Mouse (Mus musculus) large intestine, adult 2 months (tissue): ENCODE measurements at regions not wholly inside any gene's neighbourhood (a gene's known extent, or its start where the extent isn't known, plus 50 kb on each side); places are given as distances from the start of the nearest gene placed in this dataset.
"Not testable (repeated sequence)": the region's sequence is repeated elsewhere in the genome, so short reads cannot be mapped to it uniquely, and the experiment has no call there.

Experiments
- DNase-seq: peaks from one replicate; pipeline ENCODE4 v3.0.0-alpha.2; 2012; ENCODE audit warnings: low read depth, low spot score
- WGBS: fragments of 180-500 bp; shearing (Covaris S2); methylation state at CpG from one replicate; pipeline ENCODE4 v1.1.7; 2018; 5-methylcytosine and 5-hydroxymethylcytosine counted together

- WGBS, result 68% methylated on average over 5 of the region's 5 CpGs
- not testable (repeated sequence) for DNase-seq
These were observed 621.3 kb upstream of the Dsel start for GRCm38 (mm10) chr1:112486046-112486445.

- WGBS, result 37% methylated on average over 11 of the region's 11 CpGs
- DNase-seq, result peak; percentile 11
These were observed 591.3 kb upstream of the Dsel start for GRCm38 (mm10) chr1:112456047-112456446.

DNA sequence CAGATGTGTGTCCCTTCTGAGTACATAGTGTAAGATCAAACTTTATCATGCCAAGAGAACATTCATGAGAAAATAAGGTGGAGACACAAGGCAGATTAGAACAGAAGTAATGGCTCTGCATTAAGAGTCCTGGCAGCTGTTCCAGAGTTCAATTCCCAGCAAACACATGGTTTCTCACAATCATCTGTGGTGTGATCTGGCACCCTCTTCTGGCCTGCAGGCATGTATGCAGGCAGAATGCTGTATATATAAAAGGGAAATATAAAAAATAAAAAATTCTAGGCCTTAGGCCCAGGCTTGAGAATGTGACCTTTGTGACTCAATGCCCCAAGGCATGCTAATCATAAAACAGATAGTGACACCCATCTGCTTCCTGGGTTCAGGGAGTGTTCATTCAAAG lies 587.7 kb upstream of the Dsel start:
- DNase-seq, result no peak

- DNase-seq, result no peak
- 8% methylated on average over 2 of the region's 2 CpGs for WGBS
These were observed 586.9 kb upstream of the Dsel start for GRCm38 (mm10) chr1:112451622-112452021.

- DNase-seq, result no peak
These were observed 574.4 kb upstream of the Dsel start for GRCm38 (mm10) chr1:112439109-112439508.

DNA sequence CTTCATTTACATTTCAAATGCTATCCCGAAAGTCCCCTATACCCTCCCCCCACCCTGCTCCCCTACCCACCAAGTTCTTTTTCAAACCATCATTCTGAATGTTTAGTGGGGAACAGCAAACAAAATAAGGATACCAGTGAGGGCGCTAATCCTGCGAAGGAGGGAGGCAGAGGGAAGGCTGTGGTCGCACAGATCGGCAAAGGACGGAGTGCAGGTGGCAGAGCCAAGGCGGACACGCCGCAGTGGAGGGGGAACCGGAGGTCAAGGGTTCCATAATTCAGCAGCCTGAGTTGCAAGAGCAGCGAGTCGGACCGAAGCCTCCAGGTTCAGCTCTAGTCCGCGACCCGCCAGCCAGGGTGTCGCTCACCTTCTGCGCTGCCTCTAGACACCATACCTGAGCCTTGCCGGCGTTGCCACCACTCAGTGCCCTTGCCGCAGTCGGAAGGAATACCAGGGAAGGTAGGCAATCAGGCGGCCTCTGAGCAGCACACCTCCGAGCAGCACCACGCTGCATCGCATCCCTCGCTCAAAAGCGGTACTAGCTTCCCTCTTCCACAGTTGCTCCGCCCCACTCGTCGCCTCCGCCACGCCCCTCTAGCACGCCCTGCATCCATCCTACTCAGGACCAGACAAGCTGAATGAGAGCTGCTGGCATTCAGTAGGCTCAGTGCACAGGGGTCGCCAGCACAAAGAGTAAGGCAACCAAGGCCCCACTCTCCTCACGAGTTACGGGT lies 551.8 kb upstream of the Dsel start:
- no peak for DNase-seq
- WGBS, result 10% methylated on average over 37 of the region's 37 CpGs

More at GRCm38 (mm10) chr1:112439109-112439508, 574.4 kb upstream of the Dsel start:
- WGBS, result 53% methylated on average over 2 of the region's 2 CpGs

DNA sequence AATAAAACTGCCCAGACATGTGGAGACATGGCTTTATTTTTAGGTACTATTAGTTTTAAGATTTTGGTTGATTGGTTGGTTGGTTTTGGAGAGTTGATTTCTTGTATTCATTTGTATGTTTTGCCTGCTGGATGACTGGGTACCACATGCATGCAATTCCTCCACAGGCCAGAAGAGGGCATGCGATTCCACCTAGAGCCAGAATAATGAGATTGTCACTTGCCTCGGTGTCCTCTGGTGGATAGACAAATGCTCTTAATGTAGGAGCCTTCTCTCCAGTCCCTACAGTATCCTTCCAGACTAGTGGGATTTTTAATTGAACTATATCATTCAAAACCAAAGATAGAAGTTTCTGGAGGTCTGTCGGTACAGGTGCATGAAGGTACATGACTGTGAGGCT lies 524.1 kb upstream of the Dsel start:
- 43% methylated on average over 3 of the region's 3 CpGs for WGBS
- DNase-seq, result no peak

- no peak for DNase-seq
- WGBS, result 22% methylated on average over 1 of the region's 1 CpGs
These were observed 519.3 kb upstream of the Dsel start for GRCm38 (mm10) chr1:112384015-112384414.

GRCm38 (mm10) chr1:112379651-112380264 lies 515.0 kb upstream of the Dsel start:
- whole genome bisulfite sequencing, result 6% methylated on average over 2 of the region's 2 CpGs

GRCm38 (mm10) chr1:112378660-112379059 lies 513.9 kb upstream of the Dsel start:
- WGBS, result 2% methylated on average over 2 of the region's 2 CpGs
- peak; percentile 11 for DNase-seq

More at GRCm38 (mm10) chr1:112379651-112380264, 515.0 kb upstream of the Dsel start:
- DNase-seq, result peak; percentile 16

GRCm38 (mm10) chr1:112355816-112356215 lies 491.1 kb upstream of the Dsel start:
- DNase-seq, result no peak
- WGBS, result 97% methylated on average over 1 of the region's 1 CpGs
